Mouse (Mus musculus) heart, postnatal 36 days (tissue): Measurements from ENCODE around the gene Atp1a2. TPM values are rescaled to one million over a fixed set of nuclear protein-coding genes. Genes with fewer than 3 reads are reported as not detected.

Experiments
- DNase-seq, 2 experiments: peaks; one replicate each; pipeline ENCODE4 v3.0.0; 2021 to 2022
- intact Hi-C: fragments of 180-260 bp; cut with DNase I; formaldehyde crosslinking; loops from one replicate; pipeline ENCODE4 v1.15.1; 2025
- total RNA-seq, 2 experiments: library from RNA; stranded (reverse); gene quantifications; 2 replicates each; pipeline ENCODE4 v1.2.3; 2021

Atp1a2 gene
- total RNA-seq, 2 experiments from 2014 or later: 604 to 624 TPM

GRCm38 (mm10) chr1:172325680-172326535 is 28.0 kb upstream of the Atp1a2 start:
- peak; percentile 65 to 72 for DNase-seq
- intact Hi-C loops: loop anchor here (2.0 to 5.0 kb wide), 2 partner anchors 279 to 1071 kb away; no protein-coding TSS in a partner anchor

- peak; percentile 74 to 82 for DNase-seq
- intact Hi-C loops: loop anchor here (2.0 to 5.0 kb wide), 2 partner anchors 278 to 1073 kb away; no protein-coding TSS in a partner anchor
Measured at GRCm38 (mm10) chr1:172324725-172325124, 26.9 kb upstream of the Atp1a2 start.

- intact Hi-C loops: loop anchor here (2.0 kb wide), 1 partner anchor 277 kb away; no protein-coding TSS in a partner anchor
- no peak for DNase-seq
Measured at GRCm38 (mm10) chr1:172323801-172324359, 26.0 kb upstream of the Atp1a2 start.

GRCm38 (mm10) chr1:172323298-172323697 is 25.4 kb upstream of the Atp1a2 start:
- DNase-seq: no peak
- intact Hi-C loops: no loop called here

GRCm38 (mm10) chr1:172322725-172323124 is 24.9 kb upstream of the Atp1a2 start:
- DNase-seq: no peak
- intact Hi-C loops: no loop called here

GRCm38 (mm10) chr1:172319921-172320411 is 22.1 kb upstream of the Atp1a2 start:
- intact Hi-C loops: no loop called here
- DNase-seq: no peak

- intact Hi-C loops: no loop called here
- no peak for DNase-seq
Measured at GRCm38 (mm10) chr1:172319346-172319745, 21.5 kb upstream of the Atp1a2 start.

- intact Hi-C loops: no loop called here
Measured at GRCm38 (mm10) chr1:172318424-172319035, 20.7 kb upstream of the Atp1a2 start.

GRCm38 (mm10) chr1:172317946-172318345 is 20.1 kb upstream of the Atp1a2 start:
- intact Hi-C loops: no loop called here
- DNase-seq: no peak

More at GRCm38 (mm10) chr1:172318424-172319035, 20.7 kb upstream of the Atp1a2 start:
- no peak for DNase-seq

GRCm38 (mm10) chr1:172317431-172317830 is 19.6 kb upstream of the Atp1a2 start:
- no peak for DNase-seq
- intact Hi-C loops: no loop called here

GRCm38 (mm10) chr1:172314911-172315310 is 17.0 kb upstream of the Atp1a2 start:
- intact Hi-C loops: no loop called here
- DNase-seq: no peak

GRCm38 (mm10) chr1:172313613-172314411 is 15.9 kb upstream of the Atp1a2 start:
- DNase-seq: no peak
- intact Hi-C loops: no loop called here

GRCm38 (mm10) chr1:172312768-172313561 is 15.1 kb upstream of the Atp1a2 start:
- intact Hi-C loops: no loop called here
- no peak for DNase-seq

GRCm38 (mm10) chr1:172311921-172312767 is 14.3 kb upstream of the Atp1a2 start:
- intact Hi-C loops: loop anchor here (2.0 kb wide), 1 partner anchor 163 kb away; the partner anchor contains the start of gene Dcaf8

GRCm38 (mm10) chr1:172311248-172311906 is 13.5 kb upstream of the Atp1a2 start:
- DNase-seq: peak; percentile 64 to 70
- intact Hi-C loops: loop anchor here (2.0 kb wide), 1 partner anchor 163 kb away; the partner anchor contains the start of gene Dcaf8

More at GRCm38 (mm10) chr1:172311921-172312767, 14.3 kb upstream of the Atp1a2 start:
- DNase-seq: peak; percentile 87 to 89

- DNase-seq: peak; percentile 93
- intact Hi-C loops: loop anchor here (1.0 to 2.0 kb wide), 4 partner anchors 93 to 191 kb away; partner anchors contain the start of gene Dcaf8
Measured at GRCm38 (mm10) chr1:172309699-172310398, 12.0 kb upstream of the Atp1a2 start.

- DNase-seq: no peak
- intact Hi-C loops: no loop called here
Measured at GRCm38 (mm10) chr1:172308409-172308808, 10.5 kb upstream of the Atp1a2 start.
